10 mouse cellular contexts compared by ENCODE assay signal in genomic region chr6:147771411-147771810, GRCm38 (mm10).
DNase-seq lines count a peak whose midpoint lies in the region; ATAC-seq and TF ChIP-seq lines count a peak whose summit lies in the region.
"Had no signal": no experiment of that assay in that cellular context is flagged by ENCODE, and none has a peak within 500 bp of the region (broad histone marks: within the 10 kb centered on the region; RNA-seq: fewer than 3 reads in every experiment).

No protein-coding gene starts in this region.

- no peak for DNase-seq in forebrain, postnatal 0 days
- DNase-seq in lung, postnatal 10 days = peak; percentile 27
- no peak for DNase-seq in lung, adult 2 months
- DNase-seq in gastrocnemius, postnatal 4 days (ENCODE audit: low spot score in 2 of 2) = peak; percentile 18 to 25
- no peak for DNase-seq in testis, postnatal 14 days (ENCODE audit: low spot score)
- no peak for DNase-seq in frontal cortex, adult 2 months (ENCODE audit: extremely low spot score in 1 of 2, low spot score in 1 of 2)
- DNase-seq: liver, embryonic 13.5 days; thymus, postnatal 25 days had no signal

- ATAC-seq in forebrain, embryonic 16.5 days = peak; percentile 40; the same call in 1 of the 2 replicates
- ATAC-seq in forebrain, postnatal 0 days = no peak
- peak; percentile 64 for ATAC-seq in embryonic facial prominence, embryonic 12.5 days (ENCODE audit: insufficient number of reproducible peaks, insufficient read depth, low FRiP score, low TSS enrichment)

- H3K9ac ChIP-seq in forebrain, embryonic 16.5 days (replicated peaks; ENCODE audit: low read depth, low read length) = no peak overlapping the region
- H3K9ac ChIP-seq in forebrain, postnatal 0 days = no peak overlapping the region
- H3K9ac ChIP-seq in embryonic facial prominence, embryonic 12.5 days = no peak overlapping the region
- H3K9ac ChIP-seq: liver, embryonic 13.5 days had no signal

- no peaks in the 10 kb centered on the region for H3K4me1 ChIP-seq in forebrain, embryonic 16.5 days (replicated peaks; ENCODE audit: control insufficient read depth, insufficient read depth, low read length)
- H3K4me1 ChIP-seq in forebrain, postnatal 0 days (ENCODE audit: insufficient read depth) = no peaks in the 10 kb centered on the region
- no peaks in the 10 kb centered on the region for H3K4me1 ChIP-seq in lung, adult 2 months (ENCODE audit: control insufficient read depth, insufficient read depth, low read length)
- no peaks in the 10 kb centered on the region for H3K4me1 ChIP-seq in embryonic facial prominence, embryonic 12.5 days
- H3K4me1 ChIP-seq: liver, embryonic 13.5 days had no signal

- H3K27ac ChIP-seq in forebrain, embryonic 16.5 days (ENCODE audit: low read length) = no peak overlapping the region
- no peak overlapping the region for H3K27ac ChIP-seq in forebrain, postnatal 0 days (ENCODE audit: low read depth, low read length)
- H3K27ac ChIP-seq in embryonic facial prominence, embryonic 12.5 days = no peak overlapping the region
- H3K27ac ChIP-seq: liver, embryonic 13.5 days had no signal

- TF ChIP-seq CTCF in forebrain, postnatal 0 days (IDR thresholded peaks at IDR 0.05; ENCODE audit: low read depth) = no peak
- no peak for TF ChIP-seq CTCF in lung, adult 2 months (IDR thresholded peaks at IDR 0.05; ENCODE audit: insufficient read depth, low read length)

- no peaks in the 10 kb centered on the region for H3K36me3 ChIP-seq in forebrain, embryonic 16.5 days (ENCODE audit: control insufficient read depth, insufficient read depth)
- H3K36me3 ChIP-seq in forebrain, postnatal 0 days (ENCODE audit: insufficient read depth) = no peaks in the 10 kb centered on the region
- H3K36me3 ChIP-seq in embryonic facial prominence, embryonic 12.5 days = no peaks in the 10 kb centered on the region
- H3K36me3 ChIP-seq: liver, embryonic 13.5 days had no signal

- no peaks in the 10 kb centered on the region for H3K27me3 ChIP-seq in forebrain, embryonic 16.5 days (replicated peaks; ENCODE audit: control insufficient read depth, insufficient read depth, low read length)
- no peaks in the 10 kb centered on the region for H3K27me3 ChIP-seq in forebrain, postnatal 0 days (ENCODE audit: insufficient read depth, low read length)
- no peaks in the 10 kb centered on the region for H3K27me3 ChIP-seq in embryonic facial prominence, embryonic 12.5 days
- H3K27me3 ChIP-seq: liver, embryonic 13.5 days had no signal

- no peaks in the 10 kb centered on the region for H3K9me3 ChIP-seq in forebrain, embryonic 16.5 days (ENCODE audit: control insufficient read depth, low read length)
- no peaks in the 10 kb centered on the region for H3K9me3 ChIP-seq in forebrain, postnatal 0 days (ENCODE audit: low read length)
- H3K9me3 ChIP-seq in embryonic facial prominence, embryonic 12.5 days = no peaks in the 10 kb centered on the region
- H3K9me3 ChIP-seq: liver, embryonic 13.5 days had no signal

- no peak overlapping the region for H3K4me2 ChIP-seq in forebrain, embryonic 16.5 days (ENCODE audit: low read length)
- no peak overlapping the region for H3K4me2 ChIP-seq in forebrain, postnatal 0 days (ENCODE audit: low read depth)
- no peak overlapping the region for H3K4me2 ChIP-seq in embryonic facial prominence, embryonic 12.5 days (replicated peaks)
- H3K4me2 ChIP-seq: liver, embryonic 13.5 days had no signal

- no peak overlapping the region for H3K4me3 ChIP-seq in forebrain, embryonic 16.5 days (replicated peaks; ENCODE audit: low read length)
- H3K4me3 ChIP-seq in forebrain, postnatal 0 days (ENCODE audit: low read depth, low read length) = no peak overlapping the region
- H3K4me3 ChIP-seq in lung, adult 2 months (replicated peaks; ENCODE audit: extremely low read depth, low read depth, low read length) = no peak overlapping the region
- H3K4me3 ChIP-seq in embryonic facial prominence, embryonic 12.5 days = no peak overlapping the region
- H3K4me3 ChIP-seq: liver, embryonic 13.5 days had no signal

- no peak for TF ChIP-seq POLR2A in lung, adult 2 months (IDR thresholded peaks at IDR 0.05; ENCODE audit: borderline replicate concordance, extremely low read depth, low read depth, low read length)

- 19% methylated on average over 4 of the region's 4 CpGs for WGBS in forebrain, embryonic 16.5 days
- 29% methylated on average over 4 of the region's 4 CpGs for WGBS in forebrain, postnatal 0 days
- 20% methylated on average over 4 of the region's 4 CpGs for WGBS in lung, adult 2 months
- WGBS in embryonic facial prominence, embryonic 12.5 days = 27% methylated on average over 4 of the region's 4 CpGs

Comparison
In these comparisons a context has a peak if more than half of its experiments do, and no peak if none do; other contexts are left out.
1. DNase-seq: peak in lung, postnatal 10 days (single experiment) and gastrocnemius, postnatal 4 days (2 of 2); none in forebrain, postnatal 0 days (single experiment), lung, adult 2 months (single experiment), testis, postnatal 14 days (single experiment) and frontal cortex, adult 2 months (0 of 2).